In genomic region chr9:102111471-102111870, GRCm38 (mm10) we compare ENCODE assay signal across 27 mouse cellular contexts.
DNase-seq lines count a peak whose midpoint lies in the region; ATAC-seq lines count a peak whose summit lies in the region.
"Had no signal": no experiment of that assay in that cellular context is flagged by ENCODE, and none has a peak within 500 bp of the region (broad histone marks: within the 10 kb centered on the region; RNA-seq: fewer than 3 reads in every experiment).

No protein-coding gene starts in this region.

- no peak overlapping the region for H3K4me3 ChIP-seq in heart, embryonic 11.5 days (ENCODE audit: low read depth, low read length)
- H3K4me3 ChIP-seq: embryonic facial prominence, embryonic 12.5 days; hindbrain, embryonic 10.5 days; intestine, embryonic 15.5 days; limb, embryonic 13.5 days; lung, embryonic 15.5 days; midbrain, embryonic 10.5 days; myocyte; neural tube, embryonic 12.5 days had no signal

- H3K4me2 ChIP-seq in heart, embryonic 11.5 days: no peak overlapping the region
- H3K4me2 ChIP-seq: embryonic facial prominence, embryonic 12.5 days; intestine, embryonic 15.5 days; limb, embryonic 13.5 days; liver, embryonic 11.5 days; lung, embryonic 15.5 days; neural tube, embryonic 12.5 days had no signal

- H3K9ac ChIP-seq in heart, embryonic 11.5 days (ENCODE audit: low read depth, low read length): no peak overlapping the region
- H3K9ac ChIP-seq: embryonic facial prominence, embryonic 12.5 days; intestine, embryonic 15.5 days; limb, embryonic 13.5 days; lung, embryonic 15.5 days; neural tube, embryonic 12.5 days had no signal

- no peaks in the 10 kb centered on the region for H3K4me1 ChIP-seq in heart, embryonic 11.5 days (ENCODE audit: control insufficient read depth, insufficient read depth, low read length)
- H3K4me1 ChIP-seq: embryonic facial prominence, embryonic 12.5 days; intestine, embryonic 15.5 days; limb, embryonic 13.5 days; lung, embryonic 15.5 days; neural tube, embryonic 12.5 days had no signal

- H3K27ac ChIP-seq in heart, embryonic 11.5 days (ENCODE audit: low read depth, low read length): no peak overlapping the region
- H3K27ac ChIP-seq: embryonic facial prominence, embryonic 12.5 days; hindbrain, embryonic 10.5 days; hindbrain, postnatal 0 days; intestine, embryonic 15.5 days; kidney, postnatal 0 days; limb, embryonic 13.5 days; lung, embryonic 15.5 days; midbrain, embryonic 10.5 days; neural tube, embryonic 12.5 days had no signal

- WGBS in heart, embryonic 11.5 days (ENCODE audit: insufficient replicate concordance): 67% methylated on average over 3 of the region's 3 CpGs

- H3K27me3 ChIP-seq in heart, embryonic 11.5 days (ENCODE audit: control insufficient read depth, insufficient read depth, low read length): no peaks in the 10 kb centered on the region
- H3K27me3 ChIP-seq: embryonic facial prominence, embryonic 12.5 days; intestine, embryonic 15.5 days; limb, embryonic 13.5 days; lung, embryonic 15.5 days had no signal

- ATAC-seq in heart, embryonic 11.5 days (replicated peaks; ENCODE audit: insufficient number of reproducible peaks, low FRiP score, low TSS enrichment): no peak
- ATAC-seq: forebrain, embryonic 16.5 days; hindbrain, postnatal 0 days; intestine, embryonic 15.5 days had no signal

- no peaks in the 10 kb centered on the region for H3K9me3 ChIP-seq in heart, embryonic 11.5 days (replicated peaks; ENCODE audit: control insufficient read depth, low read length)
- H3K9me3 ChIP-seq: embryonic facial prominence, embryonic 12.5 days; hindbrain, embryonic 10.5 days; intestine, embryonic 15.5 days; limb, embryonic 13.5 days; lung, embryonic 15.5 days; midbrain, embryonic 10.5 days; neural tube, embryonic 12.5 days had no signal

- peak; percentile 21 for DNase-seq in adrenal gland, postnatal 14 days
- DNase-seq in adrenal gland, adult 8-10 months: no peak
- peak; percentile 48 for DNase-seq in heart, adult 11 months
- DNase-seq in cerebellum, adult 8-10 months: peak; percentile 30
- peak; percentile 45 to 70 for DNase-seq in cerebellum, postnatal 25 days
- DNase-seq in left cerebral cortex, adult 9 months (ENCODE audit: low spot score in 2 of 2): no peak
- DNase-seq: embryo, embryonic 11 days; heart, postnatal 14 days; kidney, adult 8-10 months; layer of hippocampus, adult 9-11 months; right cerebral cortex, postnatal 4 days; thymus, adult 2 months; thymus, postnatal 36 days had no signal

- H3K36me3 ChIP-seq in heart, embryonic 11.5 days (ENCODE audit: control insufficient read depth, insufficient read depth, low read length): no peaks in the 10 kb centered on the region
- H3K36me3 ChIP-seq: embryonic facial prominence, embryonic 12.5 days; G1E; hindbrain, embryonic 10.5 days; intestine, embryonic 15.5 days; limb, embryonic 13.5 days; lung, embryonic 15.5 days; midbrain, embryonic 10.5 days; neural tube, embryonic 12.5 days had no signal

Comparison
In these comparisons a context has a peak if more than half of its experiments do, and no peak if none do; other contexts are left out.
1. DNase-seq: peak in adrenal gland, postnatal 14 days (single experiment), heart, adult 11 months (single experiment), cerebellum, adult 8-10 months (single experiment) and cerebellum, postnatal 25 days (2 of 2); none in adrenal gland, adult 8-10 months (single experiment) and left cerebral cortex, adult 9 months (0 of 2).